In genomic region chr19:10363869-10364268, GRCm38 (mm10) we compare ENCODE assay signal across 18 mouse cellular contexts. TPM values are rescaled to one million over a fixed set of nuclear protein-coding genes. Genes with fewer than 3 reads are reported as not detected.
A peak's percentile ranks its signal among the peaks of the same experiment; 100 is the strongest.
DNase-seq lines count a peak whose midpoint lies in the region; ATAC-seq and TF ChIP-seq lines count a peak whose summit lies in the region.
"Had no signal": no experiment of that assay in that cellular context is flagged by ENCODE, and none has a peak within 500 bp of the region (broad histone marks: within the 10 kb centered on the region; RNA-seq: fewer than 3 reads in every experiment).

No protein-coding gene starts in this region.

- H3K9me3 ChIP-seq in intestine, embryonic 15.5 days, result no peaks in the 10 kb centered on the region
- no peaks in the 10 kb centered on the region for H3K9me3 ChIP-seq in intestine, postnatal 0 days (ENCODE audit: control insufficient read depth)
- no peaks in the 10 kb centered on the region for H3K9me3 ChIP-seq in E14TG2a.4 (ENCODE audit: low read length)
- H3K9me3 ChIP-seq in neural tube, embryonic 13.5 days, result no peaks in the 10 kb centered on the region
- H3K9me3 ChIP-seq: heart, embryonic 15.5 days; liver, embryonic 12.5 days had no signal

- peak; percentile 45 for DNase-seq in embryo, embryonic 10.5 days (ENCODE audit: low spot score)
- DNase-seq in cerebellum, postnatal 14 days, result no peak
- DNase-seq in layer of hippocampus, postnatal 14 days (ENCODE audit: low spot score in 2 of 2), result no peak
- no peak for DNase-seq in ovary, adult 18-20 months (ENCODE audit: low spot score)
- DNase-seq: adrenal gland, postnatal 25 days; gastrocnemius, postnatal 25 days; kidney, adult 18-20 months; lung, postnatal 14 days; right cerebral cortex, postnatal 14 days had no signal

- no peak overlapping the region for H3K4me2 ChIP-seq in intestine, embryonic 15.5 days (replicated peaks)
- no peak overlapping the region for H3K4me2 ChIP-seq in intestine, postnatal 0 days (replicated peaks; ENCODE audit: low read depth)
- H3K4me2 ChIP-seq in neural tube, embryonic 13.5 days, result no peak overlapping the region
- H3K4me2 ChIP-seq: heart, embryonic 15.5 days; liver, embryonic 12.5 days had no signal

- TF ChIP-seq CTCF in intestine, postnatal 0 days (IDR thresholded peaks at IDR 0.05; ENCODE audit: low read depth), result no peak
- TF ChIP-seq CTCF in E14TG2a.4 (conservative IDR thresholded peaks at IDR 0.05; ENCODE audit: low read length), result no peak

- no peaks in the 10 kb centered on the region; the same call in 1 of the 2 replicates for H3K27me3 ChIP-seq in intestine, embryonic 15.5 days (replicated peaks)
- H3K27me3 ChIP-seq in intestine, postnatal 0 days (replicated peaks; ENCODE audit: control insufficient read depth, insufficient read depth, low read length), result no peaks in the 10 kb centered on the region
- peaks cover 71% of the 10 kb centered on the region for H3K27me3 ChIP-seq in E14TG2a.4 (ENCODE audit: insufficient read depth, low read length)
- no peaks in the 10 kb centered on the region for H3K27me3 ChIP-seq in neural tube, embryonic 13.5 days

- no peak overlapping the region for H3K9ac ChIP-seq in intestine, embryonic 15.5 days
- H3K9ac ChIP-seq in intestine, postnatal 0 days (ENCODE audit: low read depth, low read length), result no peak overlapping the region
- no peak overlapping the region for H3K9ac ChIP-seq in neural tube, embryonic 13.5 days
- H3K9ac ChIP-seq: heart, embryonic 15.5 days; liver, embryonic 12.5 days had no signal

- no peak overlapping the region for H3K27ac ChIP-seq in intestine, embryonic 15.5 days
- H3K27ac ChIP-seq in intestine, postnatal 0 days (ENCODE audit: low read depth, low read length), result no peak overlapping the region
- no peak overlapping the region for H3K27ac ChIP-seq in neural tube, embryonic 13.5 days (replicated peaks)
- H3K27ac ChIP-seq: heart, embryonic 15.5 days; liver, embryonic 12.5 days had no signal

- 20% methylated on average over 7 of the region's 7 CpGs for WGBS in intestine, embryonic 15.5 days
- 12% methylated on average over 7 of the region's 7 CpGs for WGBS in intestine, postnatal 0 days
- WGBS in neural tube, embryonic 13.5 days, result 9% methylated on average over 7 of the region's 7 CpGs

- H3K4me3 ChIP-seq in intestine, embryonic 15.5 days (replicated peaks), result no peak overlapping the region
- H3K4me3 ChIP-seq in intestine, postnatal 0 days (ENCODE audit: low read depth, low read length), result no peak overlapping the region
- 0 out of 2 replicates have a peak overlapping the region, but pooled peaks have one; percentile 26 for H3K4me3 ChIP-seq in E14TG2a.4 (replicated peaks; ENCODE audit: low read length)
- H3K4me3 ChIP-seq in neural tube, embryonic 13.5 days, result no peak overlapping the region
- H3K4me3 ChIP-seq: heart, embryonic 15.5 days; liver, embryonic 12.5 days; myocyte had no signal

- H3K36me3 ChIP-seq in intestine, embryonic 15.5 days, result no peaks in the 10 kb centered on the region
- H3K36me3 ChIP-seq in intestine, postnatal 0 days (ENCODE audit: control insufficient read depth, insufficient read depth), result no peaks in the 10 kb centered on the region
- H3K36me3 ChIP-seq in E14TG2a.4 (ENCODE audit: insufficient read depth, low read length), result no peaks in the 10 kb centered on the region
- H3K36me3 ChIP-seq in neural tube, embryonic 13.5 days, result no peaks in the 10 kb centered on the region
- H3K36me3 ChIP-seq: heart, embryonic 15.5 days; liver, embryonic 12.5 days had no signal

- H3K4me1 ChIP-seq in intestine, embryonic 15.5 days (replicated peaks), result 0 out of 2 replicates have a peak, but pooled peaks cover 4% of the 10 kb centered on the region
- H3K4me1 ChIP-seq in intestine, postnatal 0 days (replicated peaks; ENCODE audit: control insufficient read depth, insufficient read depth, low read length), result no peaks in the 10 kb centered on the region
- peaks cover 30% of the 10 kb centered on the region for H3K4me1 ChIP-seq in E14TG2a.4 (replicated peaks; ENCODE audit: low read depth, low read length)
- H3K4me1 ChIP-seq in neural tube, embryonic 13.5 days (replicated peaks), result peaks cover 7% of the 10 kb centered on the region
- H3K4me1 ChIP-seq: heart, embryonic 15.5 days; liver, embryonic 12.5 days had no signal

- ATAC-seq in intestine, embryonic 15.5 days, result peak; percentile 59; the same call in 1 of the 2 replicates
- ATAC-seq in intestine, postnatal 0 days, result no peak
- peak; percentile 28; the same call in 1 of the 2 replicates for ATAC-seq in neural tube, embryonic 13.5 days (ENCODE audit: low read depth)
- ATAC-seq: CD4-positive, CD25-positive, alpha-beta regulatory T cell, adult 4 months; forebrain, embryonic 14.5 days; liver, embryonic 12.5 days had no signal

RNA-seq across cellular contexts. Expression of gene Syt7, which starts 25.0 kb away (rescaled TPM):
- polyA plus RNA-seq in intestine, embryonic 15.5 days (2015; fragmentation: Nextera tagmentation; extraction: Ambion mirVana), result 1.7 and 3.1 TPM in 2 replicates
- polyA plus RNA-seq in intestine, postnatal 0 days (2015; fragmentation: Nextera tagmentation; extraction: Ambion mirVana), result 1.9 TPM in 2 replicates
- polyA plus RNA-seq in neural tube, embryonic 13.5 days (2015; fragmentation: Nextera tagmentation; extraction: Ambion mirVana), result 9.6 and 10.7 TPM in 2 replicates
- 100 to 1,000 TPM; 277 to 282 TPM for total RNA-seq in layer of hippocampus, postnatal 14 days (2021)
- polyA plus RNA-seq: CD4-positive, CD25-positive, alpha-beta regulatory T cell, adult 4 months had no signal

RNA-seq across cellular contexts. Expression of gene Dagla, which starts 59.2 kb away (rescaled TPM):
- 3.5 and 3.6 TPM in 2 replicates for polyA plus RNA-seq in intestine, embryonic 15.5 days (2015; fragmentation: Nextera tagmentation; extraction: Ambion mirVana)
- polyA plus RNA-seq in intestine, postnatal 0 days (2015; fragmentation: Nextera tagmentation; extraction: Ambion mirVana), result 1.3 TPM in 2 replicates
- polyA plus RNA-seq in neural tube, embryonic 13.5 days (2015; fragmentation: Nextera tagmentation; extraction: Ambion mirVana), result 6.3 and 6.4 TPM in 2 replicates
- total RNA-seq in layer of hippocampus, postnatal 14 days (2021), result 100 to 1,000 TPM; 131 to 134 TPM
- polyA plus RNA-seq: CD4-positive, CD25-positive, alpha-beta regulatory T cell, adult 4 months had no signal
